ENCODE assay signal across 14 mouse cellular contexts in genomic region chr1:132150817-132151601, GRCm38 (mm10). TPM values are rescaled to one million over a fixed set of nuclear protein-coding genes. Genes with fewer than 3 reads are reported as not detected.
A peak's percentile ranks its signal among the peaks of the same experiment; 100 is the strongest.
DNase-seq lines count a peak whose midpoint lies in the region; ATAC-seq and TF ChIP-seq lines count a peak whose summit lies in the region.
"Had no signal": no experiment of that assay in that cellular context is flagged by ENCODE, and none has a peak within 500 bp of the region (broad histone marks: within the 10 kb centered on the region; RNA-seq: fewer than 3 reads in every experiment).

No protein-coding gene starts in this region.

- intact Hi-C loops in heart, adult 2 months (cut with DNase I) = no loop called here

- in situ Hi-C loops in Patski (cut with MboI; ENCODE audit: low pct_unique_long_range_greater_than_20kb) = loop anchor here (5.0 kb wide), 1 partner anchor 144 kb away; the partner anchor contains the start of gene Elk4

- TF ChIP-seq EP300 in heart, adult 2 months (IDR thresholded peaks at IDR 0.05; ENCODE audit: insufficient read depth, low read depth, low read length) = no peak

- H3K27me3 ChIP-seq in heart, embryonic 10.5 days (ENCODE audit: insufficient read depth, poor library complexity, severe bottlenecking) = no peaks in the 10 kb centered on the region; the same call in 1 of the 2 replicates
- H3K27me3 ChIP-seq in heart, adult 2 months (ENCODE audit: control insufficient read depth, insufficient read depth, low read length) = no peaks in the 10 kb centered on the region
- H3K27me3 ChIP-seq in Patski = no peaks in the 10 kb centered on the region
- H3K27me3 ChIP-seq in kidney, embryonic 15.5 days = no peaks in the 10 kb centered on the region
- H3K27me3 ChIP-seq in forebrain, embryonic 15.5 days = no peaks in the 10 kb centered on the region
- H3K27me3 ChIP-seq: stomach, embryonic 15.5 days had no signal

- CTCF ChIA-PET in Patski (lab: Charles Lee) = interaction anchor here (1.0 to 11.0 kb wide), 5 partner anchors 11 to 125 kb away, joined by 3 to 134 read pairs (median 5); partner anchors contain the start of gene Cdk18

- no peak for TF ChIP-seq CTCF in heart, adult 2 months (IDR thresholded peaks at IDR 0.05)
- TF ChIP-seq CTCF in Patski (IDR thresholded peaks at IDR 0.05) = no peak

- ATAC-seq in Patski = peak; percentile 16
- ATAC-seq in kidney, embryonic 15.5 days (replicated peaks; ENCODE audit: low FRiP score) = no peak
- no peak for ATAC-seq in CD4-positive, CD25-positive, alpha-beta regulatory T cell, adult 4 months
- ATAC-seq in forebrain, embryonic 15.5 days (replicated peaks) = no peak

- no peaks in the 10 kb centered on the region for H3K9me3 ChIP-seq in heart, embryonic 10.5 days
- H3K9me3 ChIP-seq in kidney, embryonic 15.5 days (replicated peaks) = no peaks in the 10 kb centered on the region
- no peaks in the 10 kb centered on the region for H3K9me3 ChIP-seq in forebrain, embryonic 15.5 days
- H3K9me3 ChIP-seq: stomach, embryonic 15.5 days had no signal

- 65% methylated on average over 15 of the region's 15 CpGs for WGBS in heart, embryonic 10.5 days
- 72% methylated on average over 15 of the region's 15 CpGs for WGBS in heart, adult 2 months
- WGBS in kidney, embryonic 15.5 days = 63% methylated on average over 15 of the region's 15 CpGs
- 74% methylated on average over 15 of the region's 15 CpGs for WGBS in forebrain, embryonic 15.5 days

- peaks cover 46% of the 10 kb centered on the region for H3K4me1 ChIP-seq in heart, embryonic 10.5 days
- H3K4me1 ChIP-seq in heart, adult 2 months (ENCODE audit: control insufficient read depth, insufficient read depth, low read length) = no peaks in the 10 kb centered on the region; the same call in 1 of the 2 replicates
- H3K4me1 ChIP-seq in kidney, embryonic 15.5 days = peaks cover 28% of the 10 kb centered on the region
- H3K4me1 ChIP-seq in forebrain, embryonic 15.5 days = no peaks in the 10 kb centered on the region

- no peaks in the 10 kb centered on the region for H3K79me2 ChIP-seq in heart, adult 2 months (replicated peaks; ENCODE audit: control insufficient read depth, insufficient read depth, low read length)

- no peak for TF ChIP-seq POLR2A in heart, adult 2 months (IDR thresholded peaks at IDR 0.05; ENCODE audit: insufficient read depth, low read depth, low read length)

- H3K36me3 ChIP-seq in heart, embryonic 10.5 days = no peaks in the 10 kb centered on the region
- H3K36me3 ChIP-seq in heart, adult 2 months (ENCODE audit: control insufficient read depth, insufficient read depth, low read length) = no peaks in the 10 kb centered on the region
- H3K36me3 ChIP-seq in kidney, embryonic 15.5 days = no peaks in the 10 kb centered on the region
- no peaks in the 10 kb centered on the region for H3K36me3 ChIP-seq in forebrain, embryonic 15.5 days
- H3K36me3 ChIP-seq: stomach, embryonic 15.5 days had no signal

- no peak overlapping the region for H3K4me3 ChIP-seq in heart, embryonic 10.5 days
- H3K4me3 ChIP-seq in heart, adult 2 months = no peak overlapping the region
- no peak overlapping the region for H3K4me3 ChIP-seq in kidney, embryonic 15.5 days (replicated peaks)
- H3K4me3 ChIP-seq in forebrain, embryonic 15.5 days = no peak overlapping the region
- H3K4me3 ChIP-seq: stomach, embryonic 15.5 days had no signal

- DNase-seq in heart, embryonic 10.5 days (ENCODE audit: low spot score) = no peak
- no peak for DNase-seq in heart, adult 2 months
- no peak for DNase-seq in Patski (ENCODE audit: low read depth, low spot score)
- peak; percentile 44 for DNase-seq in lung, postnatal 14 days
- no peak for DNase-seq in embryo, embryonic 10.5 days (ENCODE audit: low spot score)
- DNase-seq: adrenal gland, adult 2 months; cerebellum, postnatal 25 days; heart, postnatal 36 days had no signal

- peak overlapping the region; percentile 66 for H3K27ac ChIP-seq in heart, embryonic 10.5 days
- H3K27ac ChIP-seq in heart, adult 2 months = no peak overlapping the region
- H3K27ac ChIP-seq in kidney, embryonic 15.5 days = 0 out of 2 replicates have a peak overlapping the region, but pooled peaks have one; percentile 19
- H3K27ac ChIP-seq in forebrain, embryonic 15.5 days (replicated peaks) = no peak overlapping the region
- H3K27ac ChIP-seq: hindbrain, postnatal 0 days had no signal

- H3K4me2 ChIP-seq in kidney, embryonic 15.5 days = no peak overlapping the region
- no peak overlapping the region for H3K4me2 ChIP-seq in forebrain, embryonic 15.5 days (replicated peaks)
- H3K4me2 ChIP-seq: stomach, embryonic 15.5 days had no signal

- H3K9ac ChIP-seq in heart, adult 2 months (ENCODE audit: low read depth, low read length) = no peak overlapping the region
- no peak overlapping the region for H3K9ac ChIP-seq in kidney, embryonic 15.5 days
- H3K9ac ChIP-seq in forebrain, embryonic 15.5 days (replicated peaks) = no peak overlapping the region
- H3K9ac ChIP-seq: stomach, embryonic 15.5 days had no signal

- POLR2A ChIA-PET in Patski (lab: Charles Lee) = interaction anchor here (0.7 to 5.7 kb wide), 2 partner anchors 12 to 15 kb away, joined by 3 to 36 read pairs; partner anchors contain the start of gene Cdk18

RNA-seq across cellular contexts. Expression of gene Cdk18, which starts 11.5 kb away (rescaled TPM):
- 6.8 and 6.9 TPM in 2 replicates for polyA plus RNA-seq in heart, embryonic 10.5 days (2016; fragmentation: Nextera tagmentation; extraction: Ambion mirVana)
- total RNA-seq in heart, adult 2 months (2021) = 10 to 100 TPM; 14.0 to 15.8 TPM
- 20.9 and 25.1 TPM in 2 replicates for polyA plus RNA-seq in heart, adult 2 months (2012; rRNA removed)
- 88.8 TPM for polyA plus RNA-seq in Patski (2021)
- 7.6 and 8.1 TPM in 2 replicates for polyA plus RNA-seq in kidney, embryonic 15.5 days (2015; fragmentation: Nextera tagmentation; extraction: Ambion mirVana)
- not detected for polyA plus RNA-seq in CD4-positive, CD25-positive, alpha-beta regulatory T cell, adult 4 months (2017; shearing (Covaris generic))
- 0.18 and 0.69 TPM in 2 replicates for polyA plus RNA-seq in forebrain, embryonic 15.5 days (2015; fragmentation: Nextera tagmentation; extraction: Ambion mirVana)

RNA-seq across cellular contexts. Expression of gene Lemd1, which starts 40.2 kb away (rescaled TPM):
- polyA plus RNA-seq in heart, embryonic 10.5 days (2016; fragmentation: Nextera tagmentation; extraction: Ambion mirVana) = 0.12 and 0.49 TPM in 2 replicates
- not detected for total RNA-seq in heart, adult 2 months (2021)
- polyA plus RNA-seq in heart, adult 2 months (2012; rRNA removed) = 0.20 TPM in 1 of 2 replicates, not detected in the other
- polyA plus RNA-seq in Patski (2021) = 12.0 TPM
- 0.31 and 0.51 TPM in 2 replicates for polyA plus RNA-seq in kidney, embryonic 15.5 days (2015; fragmentation: Nextera tagmentation; extraction: Ambion mirVana)
- not detected for polyA plus RNA-seq in CD4-positive, CD25-positive, alpha-beta regulatory T cell, adult 4 months (2017; shearing (Covaris generic))
- polyA plus RNA-seq in forebrain, embryonic 15.5 days (2015; fragmentation: Nextera tagmentation; extraction: Ambion mirVana) = 13.9 and 16.2 TPM in 2 replicates
- total RNA-seq: heart, postnatal 36 days; liver, adult 2 months had no signal
- polyA plus RNA-seq: liver, adult 2 months had no signal

RNA-seq across cellular contexts. Expression of gene AC124108.1, which starts 40.2 kb away (rescaled TPM):
- polyA plus RNA-seq in heart, embryonic 10.5 days (2016; fragmentation: Nextera tagmentation; extraction: Ambion mirVana) = 0.05 TPM in 1 of 2 replicates, not detected in the other
- under 1 TPM in 1 of 2 experiments, not detected in 1; 0.05 TPM for total RNA-seq in heart, adult 2 months (2021)
- polyA plus RNA-seq in heart, adult 2 months (2012; rRNA removed) = 0.06 TPM in 1 of 2 replicates, not detected in the other
- polyA plus RNA-seq in Patski (2021) = 3.4 TPM
- 0.05 TPM in 2 replicates for polyA plus RNA-seq in kidney, embryonic 15.5 days (2015; fragmentation: Nextera tagmentation; extraction: Ambion mirVana)
- polyA plus RNA-seq in CD4-positive, CD25-positive, alpha-beta regulatory T cell, adult 4 months (2017; shearing (Covaris generic)) = not detected
- 2.5 and 2.8 TPM in 2 replicates for polyA plus RNA-seq in forebrain, embryonic 15.5 days (2015; fragmentation: Nextera tagmentation; extraction: Ambion mirVana)
- total RNA-seq: heart, postnatal 36 days; liver, adult 2 months had no signal
- polyA plus RNA-seq: liver, adult 2 months had no signal

Comparison
In these comparisons a context has a peak if more than half of its experiments do, and no peak if none do; other contexts are left out.
1. H3K27ac ChIP-seq: peak in heart, embryonic 10.5 days (single experiment) and kidney, embryonic 15.5 days (single experiment); none in heart, adult 2 months (single experiment) and forebrain, embryonic 15.5 days (single experiment).